Comparison of ENCODE assay signal across 10 mouse cellular contexts in genomic region chr11:107447349-107447748, GRCm38 (mm10). TPM values are rescaled to one million over a fixed set of nuclear protein-coding genes. Genes with fewer than 3 reads are reported as not detected.
DNase-seq lines count a peak whose midpoint lies in the region; ATAC-seq lines count a peak whose summit lies in the region.
"Had no signal": no experiment of that assay in that cellular context is flagged by ENCODE, and none has a peak within 500 bp of the region (broad histone marks: within the 10 kb centered on the region; RNA-seq: fewer than 3 reads in every experiment).

No protein-coding gene starts in this region.

- no peak overlapping the region for H3K9ac ChIP-seq in forebrain, embryonic 11.5 days (ENCODE audit: low read length)
- H3K9ac ChIP-seq: lung, embryonic 15.5 days had no signal

- no peaks in the 10 kb centered on the region; the same call in 1 of the 2 replicates for H3K4me1 ChIP-seq in forebrain, embryonic 11.5 days (replicated peaks; ENCODE audit: control insufficient read depth, insufficient read depth, low read length)

- DNase-seq in lung, postnatal 36 days, result peak; percentile 66
- DNase-seq in lung, postnatal 10 days, result no peak
- peak; percentile 76 for DNase-seq in naive thymus-derived CD4-positive, alpha-beta T cell, adult 2 months (ENCODE audit: low read depth)
- no peak for DNase-seq in left cerebral cortex, adult 8-10 months (ENCODE audit: low spot score in 2 of 2)
- no peak for DNase-seq in forebrain, embryonic 11.5 days (ENCODE audit: low spot score)
- no peak for DNase-seq in adrenal gland, adult 2 months
- DNase-seq in layer of hippocampus, postnatal 25 days (ENCODE audit: extremely low spot score in 1 of 2, low spot score in 1 of 2), result no peak
- DNase-seq: kidney, postnatal 36 days had no signal

- H3K4me3 ChIP-seq in forebrain, embryonic 11.5 days (ENCODE audit: low read depth, low read length), result no peak overlapping the region
- H3K4me3 ChIP-seq: lung, embryonic 15.5 days had no signal

- H3K9me3 ChIP-seq in forebrain, embryonic 11.5 days (ENCODE audit: control insufficient read depth, low read length), result no peaks in the 10 kb centered on the region
- H3K9me3 ChIP-seq: lung, embryonic 15.5 days had no signal

- H3K27me3 ChIP-seq in forebrain, embryonic 11.5 days (ENCODE audit: control insufficient read depth, insufficient read depth, low read length), result no peaks in the 10 kb centered on the region
- H3K27me3 ChIP-seq: lung, embryonic 15.5 days had no signal

- no peaks in the 10 kb centered on the region for H3K36me3 ChIP-seq in forebrain, embryonic 11.5 days (ENCODE audit: control insufficient read depth, insufficient read depth, low read length)
- H3K36me3 ChIP-seq: lung, embryonic 15.5 days had no signal

- H3K4me2 ChIP-seq in forebrain, embryonic 11.5 days (ENCODE audit: low read depth, low read length, severe bottlenecking), result no peak overlapping the region
- H3K4me2 ChIP-seq: lung, embryonic 15.5 days had no signal

- ATAC-seq in erythroid progenitor cell, adult 5-6 weeks (replicated peaks; ENCODE audit: low FRiP score, poor library complexity, severe bottlenecking), result peak; percentile 77
- ATAC-seq in forebrain, embryonic 11.5 days (replicated peaks; ENCODE audit: low FRiP score), result no peak

- 80% methylated on average over 5 of the region's 5 CpGs for WGBS in forebrain, embryonic 11.5 days

- no peak overlapping the region for H3K27ac ChIP-seq in forebrain, embryonic 11.5 days (ENCODE audit: low read depth, low read length)
- H3K27ac ChIP-seq: lung, embryonic 15.5 days had no signal

RNA-seq across cellular contexts. Expression of gene Pitpnc1, which starts 23.1 kb away (rescaled TPM):
- 27.4 and 35.2 TPM in 2 replicates for total RNA-seq in erythroid progenitor cell, adult 5-6 weeks (2015; ENCODE audit: low replicate concordance)
- 14.7 and 21.9 TPM in 2 replicates for total RNA-seq in erythroid progenitor cell, adult 5-6 weeks (2017; ENCODE audit: low replicate concordance)
- 10 to 100 TPM; 52.3 to 67.4 (median 59.9) TPM for total RNA-seq in left cerebral cortex, adult 8-10 months (2022)
- 34.2 and 35.7 TPM in 2 replicates for polyA plus RNA-seq in forebrain, embryonic 11.5 days (2014; fragmentation: Nextera tagmentation; extraction: Ambion mirVana)
- 10 to 100 TPM; 11.1 to 17.5 TPM for total RNA-seq in adrenal gland, adult 2 months (2021)
- polyA plus RNA-seq in adrenal gland, adult 2 months (2012; rRNA removed), result 1.8 and 2.8 TPM in 2 replicates
- 10 to 100 TPM; 53.6 to 58.3 TPM for total RNA-seq in layer of hippocampus, postnatal 25 days (2021)

RNA-seq across cellular contexts. Expression of gene Psmd12, which starts 31.9 kb away (rescaled TPM):
- total RNA-seq in erythroid progenitor cell, adult 5-6 weeks (2015; ENCODE audit: low replicate concordance), result 34.0 and 44.0 TPM in 2 replicates
- total RNA-seq in erythroid progenitor cell, adult 5-6 weeks (2017; ENCODE audit: low replicate concordance), result 74.1 and 85.4 TPM in 2 replicates
- 10 to 100 TPM; 71.0 to 79.5 (median 71.8) TPM for total RNA-seq in left cerebral cortex, adult 8-10 months (2022)
- polyA plus RNA-seq in forebrain, embryonic 11.5 days (2014; fragmentation: Nextera tagmentation; extraction: Ambion mirVana), result 213 and 218 TPM in 2 replicates
- total RNA-seq in adrenal gland, adult 2 months (2021), result 100 to 1,000 TPM in 1 of 2 experiments, 10 to 100 TPM in 1; 90.8 to 102 TPM
- 3.0 and 4.2 TPM in 2 replicates for polyA plus RNA-seq in adrenal gland, adult 2 months (2012; rRNA removed)
- 10 to 100 TPM; 65.9 to 72.2 TPM for total RNA-seq in layer of hippocampus, postnatal 25 days (2021)

Comparison
In these comparisons a context has a peak if more than half of its experiments do, and no peak if none do; other contexts are left out.
1. DNase-seq: peak in lung, postnatal 36 days (single experiment) and naive thymus-derived CD4-positive, alpha-beta T cell, adult 2 months (single experiment); none in lung, postnatal 10 days (single experiment), left cerebral cortex, adult 8-10 months (0 of 2), forebrain, embryonic 11.5 days (single experiment), adrenal gland, adult 2 months (single experiment) and layer of hippocampus, postnatal 25 days (0 of 2).